Mouse (Mus musculus) cerebellum, adult 2 months (tissue): ENCODE measurements around the gene Hmbs.
A peak's percentile ranks its signal among the peaks of the same experiment; 100 is the strongest.

Experiments
- CTCF ChIP-seq: fragments of 200-500 bp; IDR thresholded peaks from 2 replicates; pipeline ENCODE4 v1.5.1; 2011; ENCODE audit warnings: low read depth, mild to moderate bottlenecking, control low read depth, low read length, moderate library complexity, borderline replicate concordance; ENCODE audit not compliant: insufficient read depth
- POLR2A ChIP-seq: fragments of 200-500 bp; IDR thresholded peaks from 2 replicates; pipeline ENCODE4 v1.6.1; 2011; ENCODE audit warnings: low read length, control low read depth, borderline replicate concordance; ENCODE audit not compliant: insufficient read depth

DNA sequence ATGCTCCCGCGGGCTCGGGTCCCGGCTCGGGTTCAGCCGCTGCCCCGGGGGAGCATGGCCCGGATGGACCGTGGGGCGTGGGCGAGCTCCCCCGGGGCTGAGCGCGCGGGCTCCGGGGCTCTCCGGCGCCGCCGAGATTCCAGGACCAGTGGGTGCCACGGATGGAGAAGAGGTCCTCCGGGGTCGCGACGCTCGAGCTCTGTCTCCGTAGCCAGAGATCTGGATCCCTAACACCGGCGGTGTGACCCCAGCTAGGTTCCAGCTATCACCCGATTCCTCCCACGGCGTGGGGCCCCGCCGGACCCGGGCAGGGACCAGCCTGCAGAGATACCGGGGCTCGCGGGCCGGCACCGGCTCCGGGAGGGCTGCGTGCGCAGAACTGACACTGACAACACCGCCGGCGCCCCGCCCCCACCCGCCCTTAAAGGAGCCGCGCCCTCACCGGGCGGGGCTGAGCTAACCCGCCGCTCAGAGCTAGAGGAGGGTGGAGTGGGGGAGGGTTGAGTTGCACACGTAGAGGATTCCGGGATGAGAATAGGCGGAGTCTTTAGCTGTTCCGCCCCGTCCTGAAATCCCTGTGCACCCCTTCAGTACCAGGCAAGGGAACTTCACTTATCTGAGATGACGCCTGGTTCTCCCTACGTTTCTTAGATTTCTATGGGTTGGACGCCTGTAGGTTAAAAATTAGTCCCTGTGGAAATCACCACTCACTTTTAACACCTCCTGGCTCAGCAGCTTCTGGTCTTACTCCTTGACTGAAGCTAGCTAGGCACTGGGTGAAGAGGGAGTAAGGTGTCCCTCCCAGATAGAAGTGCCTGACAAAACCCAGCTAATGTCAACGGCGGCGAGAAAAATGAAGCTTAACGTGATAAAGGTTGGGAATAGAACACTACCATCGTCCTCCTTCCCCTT is 23.9 kb downstream of the Hmbs start, which contains the start of gene C2cd2l:
- no peak for TF ChIP-seq CTCF
- TF ChIP-seq POLR2A = peak; percentile 58
